Mouse (Mus musculus) kidney, postnatal 10 days (tissue): ENCODE results near the gene Trappc10.
A peak's percentile ranks its signal among the peaks of the same experiment; 100 is the strongest.
"Not testable (repeated sequence)": the region's sequence is repeated elsewhere in the genome, so short reads cannot be mapped to it uniquely, and the experiment has no call there.

Source experiments
- DNase-seq: peaks from one replicate; pipeline ENCODE4 v3.0.0; 2021; ENCODE audit warnings: mixed read lengths

The Trappc10 gene

GRCm38 (mm10) chr10:78186076-78186475 lies 58.4 kb downstream of the Trappc10 start:
- not testable (repeated sequence) for DNase-seq

GRCm38 (mm10) chr10:78185381-78185725 lies 59.1 kb downstream of the Trappc10 start:
- DNase-seq = no peak

- DNase-seq = peak; percentile 96
Observed at GRCm38 (mm10) chr10:78184531-78185380, 59.7 kb downstream of the Trappc10 start, which contains the start of gene Pwp2. Gene Pwp2 (minus strand): TSS chr10:78185149.

- DNase-seq = no peak
Observed at GRCm38 (mm10) chr10:78183577-78183976, 60.9 kb downstream of the Trappc10 start.

- DNase-seq = no peak
Observed at GRCm38 (mm10) chr10:78182321-78182720, 62.1 kb downstream of the Trappc10 start.

- DNase-seq = no peak
Observed at GRCm38 (mm10) chr10:78174474-78174873, 70.0 kb downstream of the Trappc10 start.

- DNase-seq = no peak
Observed at GRCm38 (mm10) chr10:78171581-78171980, 72.9 kb downstream of the Trappc10 start.

GRCm38 (mm10) chr10:78171057-78171456 lies 73.4 kb downstream of the Trappc10 start:
- no peak for DNase-seq

- no peak for DNase-seq
Observed at GRCm38 (mm10) chr10:78170445-78170844, 74.0 kb downstream of the Trappc10 start.

- peak; percentile 100 for DNase-seq
Observed at GRCm38 (mm10) chr10:78169281-78170042, 75.0 kb downstream of the Trappc10 start, which contains the start of gene D10Jhu81e. Gene D10Jhu81e (minus strand): TSS chr10:78169782.

- no peak for DNase-seq
Observed at GRCm38 (mm10) chr10:78168792-78169191, 75.6 kb downstream of the Trappc10 start.

GRCm38 (mm10) chr10:78167775-78168174 lies 76.7 kb downstream of the Trappc10 start:
- no peak for DNase-seq

- no peak for DNase-seq
Observed at GRCm38 (mm10) chr10:78167333-78167732, 77.1 kb downstream of the Trappc10 start.

GRCm38 (mm10) chr10:78165256-78166005 lies 79.0 kb downstream of the Trappc10 start:
- no peak for DNase-seq

GRCm38 (mm10) chr10:78164786-78165185 lies 79.7 kb downstream of the Trappc10 start:
- no peak for DNase-seq

GRCm38 (mm10) chr10:78163923-78164322 lies 80.5 kb downstream of the Trappc10 start:
- DNase-seq = peak; percentile 83

- no peak for DNase-seq
Observed at GRCm38 (mm10) chr10:78163241-78163640, 81.2 kb downstream of the Trappc10 start.

GRCm38 (mm10) chr10:78162646-78163045 lies 81.8 kb downstream of the Trappc10 start:
- no peak for DNase-seq

- DNase-seq = no peak
Observed at GRCm38 (mm10) chr10:78161096-78161495, 83.3 kb downstream of the Trappc10 start.

GRCm38 (mm10) chr10:78160369-78161095 lies 83.9 kb downstream of the Trappc10 start:
- DNase-seq = no peak

GRCm38 (mm10) chr10:78159906-78160305 lies 84.5 kb downstream of the Trappc10 start:
- DNase-seq = peak; percentile 93

- DNase-seq = peak; percentile 85
Observed at GRCm38 (mm10) chr10:78159252-78159878, 85.1 kb downstream of the Trappc10 start.
